Mouse (Mus musculus) forebrain, embryonic 13.5 days (tissue): ENCODE measurements around the gene Rexo4. TPM values are rescaled to one million over a fixed set of nuclear protein-coding genes. Genes with fewer than 3 reads are reported as not detected.
A peak's percentile ranks its signal among the peaks of the same experiment; 100 is the strongest.

Source experiments
- ATAC-seq: fragments of 200-750 bp; cut with Nextera tagmentation; 2 replicates; pipeline ENCODE4 v1.8.0; 2017
- H3K27ac ChIP-seq: fragments of 300-500 bp; sonication (generic); 2 replicates; pipeline ENCODE4 v1.5.1; 2015; ENCODE audit warnings: inconsistent platforms, mild to moderate bottlenecking, moderate library complexity
- H3K27me3 ChIP-seq: fragments of 300-500 bp; sonication (generic); 2 replicates; pipeline ENCODE4 v1.6.1; 2015; ENCODE audit warnings: mild to moderate bottlenecking, inconsistent platforms
- H3K36me3 ChIP-seq: fragments of 300-500 bp; sonication (generic); 2 replicates; pipeline ENCODE4 v1.6.1; 2015; ENCODE audit warnings: mild to moderate bottlenecking, inconsistent platforms; ENCODE audit not compliant: poor library complexity, severe bottlenecking
- H3K4me1 ChIP-seq: fragments of 300-500 bp; sonication (generic); 2 replicates; pipeline ENCODE4 v1.6.1; 2015; ENCODE audit warnings: inconsistent platforms
- H3K4me2 ChIP-seq: fragments of 300-500 bp; sonication (generic); 2 replicates; pipeline ENCODE4 v1.6.1; 2015; ENCODE audit warnings: inconsistent platforms, mild to moderate bottlenecking, moderate library complexity
- H3K4me3 ChIP-seq: fragments of 300-500 bp; sonication (generic); 2 replicates; pipeline ENCODE4 v1.5.1; 2015; ENCODE audit warnings: mild to moderate bottlenecking, inconsistent platforms
- H3K9ac ChIP-seq: fragments of 300-500 bp; sonication (generic); 2 replicates; pipeline ENCODE4 v1.6.1; 2015; ENCODE audit warnings: mild to moderate bottlenecking, inconsistent platforms
- H3K9me3 ChIP-seq: fragments of 300-500 bp; sonication (generic); replicated peaks from 2 replicates; pipeline ENCODE4 v1.6.1; 2016; ENCODE audit warnings: inconsistent platforms
- WGBS: fragments of 180-500 bp; shearing (Covaris S2); methylation state at CpG from one replicate; pipeline ENCODE4 v1.1.7; 2015; 5-methylcytosine and 5-hydroxymethylcytosine counted together
- polyA plus RNA-seq: library from polyadenylated mRNA; unstranded; fragments of >200 nt; fragmentation: Nextera tagmentation; extraction: Ambion mirVana; gene quantifications from 2 replicates; pipeline ENCODE4 v1.2.1, GENCODE M21; 2015

Gene Rexo4
- polyA plus RNA-seq, 1 experiment from 2014 or later, result 39.5 TPM

DNA sequence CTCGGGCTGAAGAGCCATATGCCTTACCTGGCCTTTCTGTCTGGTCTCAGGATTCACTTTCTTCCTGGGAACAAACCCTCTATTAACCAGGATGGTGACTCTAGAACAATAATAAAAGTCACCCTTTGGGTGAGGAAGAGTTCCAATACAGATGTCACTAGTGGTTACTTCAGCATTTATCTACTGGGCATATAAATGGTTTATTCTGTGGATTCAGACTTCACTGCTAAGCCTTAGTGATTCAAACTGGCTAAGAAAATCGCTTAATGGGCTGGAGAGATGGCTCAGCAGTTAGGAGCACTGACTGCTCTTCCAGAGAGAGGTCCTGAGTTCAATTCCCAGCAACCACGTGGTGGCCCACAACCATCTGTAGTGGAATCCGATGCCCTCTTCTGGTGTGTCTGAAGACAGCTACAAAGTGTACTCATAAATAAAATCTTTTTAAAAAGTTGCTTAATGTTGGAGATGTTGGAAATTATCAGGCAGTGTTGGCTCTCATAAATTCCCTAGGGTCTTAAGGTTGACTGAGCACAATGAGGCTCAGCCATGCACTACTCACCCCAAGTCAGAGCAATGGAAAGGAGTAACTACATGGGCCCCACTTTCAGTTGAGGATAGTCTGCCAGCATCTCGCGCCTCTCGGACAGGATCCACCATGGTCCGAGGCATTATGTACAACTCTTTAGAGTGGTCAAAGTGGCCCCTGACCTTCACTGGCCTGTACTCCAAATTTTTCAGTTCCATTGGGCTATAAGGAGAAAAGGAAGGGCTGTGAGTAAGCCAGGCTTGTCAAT lies 49.8 kb downstream of the Rexo4 start:
- WGBS, result 62% methylated on average over 8 of the region's 8 CpGs
- Histone ChIP-seq H3K9ac (0 out of 2 replicates have a peak overlapping the region, but pooled peaks have one; percentile 84), H3K27me3 (no peaks in the 10 kb centered on the region), H3K4me1 (peaks cover 57% of the 10 kb centered on the region), H3K27ac (no peak overlapping the region), H3K4me2 (peak overlapping the region; percentile 17; the same call in 1 of the 2 replicates), H3K9me3 (no peaks in the 10 kb centered on the region), H3K4me3 (no peak overlapping the region), H3K36me3 (peaks cover 55% of the 10 kb centered on the region)
- no peak for ATAC-seq

- H3K9me3 ChIP-seq, result no peaks in the 10 kb centered on the region
- WGBS, result 84% methylated on average over 17 of the region's 17 CpGs
- no peak overlapping the region for H3K4me2 ChIP-seq
- H3K36me3 ChIP-seq, result peaks cover 49% of the 10 kb centered on the region
- no peak overlapping the region for H3K9ac ChIP-seq
- no peaks in the 10 kb centered on the region for H3K27me3 ChIP-seq
- no peak for ATAC-seq
- H3K27ac ChIP-seq, result no peak overlapping the region
- H3K4me3 ChIP-seq, result no peak overlapping the region
- peaks cover 65% of the 10 kb centered on the region for H3K4me1 ChIP-seq
Measured at GRCm38 (mm10) chr2:26913416-26914147, 50.6 kb downstream of the Rexo4 start.

GRCm38 (mm10) chr2:26912253-26912770 lies 51.9 kb downstream of the Rexo4 start:
- Histone ChIP-seq H3K4me2 (peak overlapping the region; percentile 100), H3K4me3 (peak overlapping the region; percentile 90), H3K9ac (peak overlapping the region; percentile 98), H3K36me3 (peaks cover 49% of the 10 kb centered on the region), H3K27me3 (no peaks in the 10 kb centered on the region), H3K9me3 (no peaks in the 10 kb centered on the region), H3K27ac (no peak overlapping the region), H3K4me1 (peaks cover 64% of the 10 kb centered on the region)
- ATAC-seq, result no peak
- 69% methylated on average over 5 of the region's 5 CpGs for WGBS

DNA sequence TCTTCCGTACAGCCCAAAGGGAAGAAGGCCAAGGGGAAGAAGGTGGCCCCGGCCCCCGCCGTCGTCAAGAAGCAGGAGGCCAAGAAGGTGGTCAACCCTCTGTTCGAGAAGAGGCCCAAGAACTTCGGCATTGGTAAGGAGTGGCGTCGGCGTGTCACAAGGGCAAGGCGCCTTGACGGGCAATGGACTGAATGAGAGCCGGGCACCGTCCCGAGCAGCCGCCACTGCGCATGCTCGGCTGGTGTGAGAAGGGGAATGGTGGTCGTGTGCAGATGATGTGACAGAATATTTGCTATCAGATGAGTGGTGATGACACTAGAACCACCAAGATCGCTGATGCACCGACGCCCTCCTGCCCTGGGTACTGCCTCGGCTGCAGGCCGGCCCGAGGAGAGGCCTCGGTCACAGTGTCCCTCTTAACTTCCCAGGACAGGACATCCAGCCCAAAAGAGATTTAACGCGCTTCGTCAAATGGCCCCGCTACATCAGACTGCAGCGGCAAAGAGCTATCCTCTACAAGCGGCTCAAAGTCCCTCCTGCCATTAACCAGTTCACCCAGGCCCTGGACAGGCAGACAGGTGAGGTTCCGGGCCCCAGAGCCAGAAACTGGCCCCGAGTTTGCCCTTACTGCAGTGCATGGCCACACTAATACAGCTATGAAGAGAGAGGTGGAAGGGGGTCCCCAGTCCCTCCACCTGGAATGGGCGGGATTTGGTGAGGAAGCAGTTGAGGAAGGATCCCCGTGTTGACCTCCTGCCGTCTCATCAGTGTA lies 53.0 kb downstream of the Rexo4 start:
- H3K27me3 ChIP-seq, result no peaks in the 10 kb centered on the region
- H3K4me1 ChIP-seq, result peaks cover 55% of the 10 kb centered on the region
- peak overlapping the region; percentile 95 for H3K27ac ChIP-seq
- peak overlapping the region; percentile 98 for H3K9ac ChIP-seq
- peak overlapping the region; percentile 100 for H3K4me2 ChIP-seq
- WGBS, result under 1% methylated on average over 37 of the region's 37 CpGs
- H3K9me3 ChIP-seq, result no peaks in the 10 kb centered on the region
- ATAC-seq, result peak; percentile 57
- peak overlapping the region; percentile 90 for H3K4me3 ChIP-seq
- H3K36me3 ChIP-seq, result peaks cover 60% of the 10 kb centered on the region

DNA sequence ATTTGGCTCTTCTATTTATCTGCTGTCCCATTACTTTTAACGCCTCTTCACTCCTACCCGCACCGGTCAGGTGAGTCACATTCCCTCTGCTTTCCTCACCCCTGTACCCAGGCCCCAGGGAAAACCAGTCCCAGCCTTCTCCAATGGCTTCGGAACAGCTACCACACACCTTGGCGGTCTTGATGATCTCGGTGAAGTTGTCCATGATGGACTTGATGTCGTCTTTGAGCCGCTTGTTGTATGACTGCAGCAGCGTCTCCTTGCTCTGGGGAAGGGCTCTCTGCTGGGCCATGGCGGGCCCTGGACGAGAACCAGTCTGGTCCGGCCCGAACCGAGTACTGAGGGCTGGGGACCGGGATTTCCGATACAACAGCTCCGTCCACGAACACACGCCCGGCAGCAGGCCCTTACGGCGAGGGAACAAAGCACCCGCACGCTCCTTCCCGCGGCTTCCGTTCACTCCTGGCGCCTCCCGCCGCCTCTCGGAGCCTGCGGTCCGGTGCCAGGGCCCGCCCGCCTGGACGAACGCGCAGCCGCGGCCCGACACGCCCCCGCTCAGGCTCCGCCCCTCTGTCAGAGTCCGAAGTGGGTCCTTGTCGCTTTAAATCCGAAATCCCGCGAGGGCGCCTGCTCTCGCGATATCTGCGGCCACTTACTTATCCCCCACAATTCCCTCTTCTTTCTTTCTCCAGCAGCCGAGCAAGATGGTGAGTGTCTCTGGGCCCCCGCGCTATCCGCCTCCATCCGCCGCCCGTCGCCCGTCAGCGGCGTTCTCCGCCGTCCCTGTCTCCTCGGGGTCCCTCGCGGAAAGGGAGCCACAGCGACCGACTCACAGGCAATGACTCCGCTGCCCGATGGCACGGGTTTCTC lies 53.8 kb downstream of the Rexo4 start, which contains the start of the genes Med22 and Rpl7a:
Gene Med22 (minus strand): TSS at position 554 of the 870 bp plus-strand sequence.
Gene Rpl7a (plus strand): TSS at position 641 of the 870 bp plus-strand sequence.
- no peaks in the 10 kb centered on the region for H3K27me3 ChIP-seq
- peak within 1 kb of the TSS; percentile 98 for H3K9ac ChIP-seq
- H3K4me2 ChIP-seq, result peak within 1 kb of the TSS; percentile 100
- under 1% methylated on average over 71 of the region's 74 CpGs for WGBS
- peak; percentile 92 for ATAC-seq
- H3K27ac ChIP-seq, result peak within 1 kb of the TSS; percentile 95
- no peaks in the 10 kb centered on the region for H3K9me3 ChIP-seq
- peaks cover 68% of the 10 kb centered on the region for H3K36me3 ChIP-seq
- peak within 1 kb of the TSS; percentile 90 for H3K4me3 ChIP-seq
- peaks cover 49% of the 10 kb centered on the region for H3K4me1 ChIP-seq

DNA sequence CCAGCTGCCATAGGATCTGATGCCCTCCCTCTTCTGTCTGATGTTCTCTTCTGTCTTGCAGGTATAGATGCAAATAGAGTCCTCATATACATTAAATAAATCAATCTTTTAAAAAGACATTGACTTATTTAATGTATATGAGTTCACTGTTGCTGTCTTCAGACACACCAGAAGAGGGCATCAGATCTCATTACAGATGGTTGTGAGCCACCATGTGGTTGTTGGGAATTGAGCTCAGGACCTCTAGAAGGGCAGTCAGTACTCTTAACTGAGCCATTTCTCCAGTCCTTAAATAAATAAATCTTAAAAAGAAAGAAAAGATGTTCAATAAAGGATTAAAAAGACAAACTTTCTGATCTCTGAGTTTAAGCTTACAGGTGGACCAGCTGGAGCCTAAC lies 54.8 kb downstream of the Rexo4 start:
- peak overlapping the region; percentile 90 for H3K9ac ChIP-seq
- H3K4me3 ChIP-seq, result peak overlapping the region; percentile 90
- peak overlapping the region; percentile 86 for H3K4me2 ChIP-seq
- peak overlapping the region; percentile 95 for H3K27ac ChIP-seq
- H3K9me3 ChIP-seq, result no peaks in the 10 kb centered on the region
- no peaks in the 10 kb centered on the region for H3K27me3 ChIP-seq
- H3K36me3 ChIP-seq, result peaks cover 73% of the 10 kb centered on the region
- H3K4me1 ChIP-seq, result peaks cover 42% of the 10 kb centered on the region
- no peak for ATAC-seq

DNA sequence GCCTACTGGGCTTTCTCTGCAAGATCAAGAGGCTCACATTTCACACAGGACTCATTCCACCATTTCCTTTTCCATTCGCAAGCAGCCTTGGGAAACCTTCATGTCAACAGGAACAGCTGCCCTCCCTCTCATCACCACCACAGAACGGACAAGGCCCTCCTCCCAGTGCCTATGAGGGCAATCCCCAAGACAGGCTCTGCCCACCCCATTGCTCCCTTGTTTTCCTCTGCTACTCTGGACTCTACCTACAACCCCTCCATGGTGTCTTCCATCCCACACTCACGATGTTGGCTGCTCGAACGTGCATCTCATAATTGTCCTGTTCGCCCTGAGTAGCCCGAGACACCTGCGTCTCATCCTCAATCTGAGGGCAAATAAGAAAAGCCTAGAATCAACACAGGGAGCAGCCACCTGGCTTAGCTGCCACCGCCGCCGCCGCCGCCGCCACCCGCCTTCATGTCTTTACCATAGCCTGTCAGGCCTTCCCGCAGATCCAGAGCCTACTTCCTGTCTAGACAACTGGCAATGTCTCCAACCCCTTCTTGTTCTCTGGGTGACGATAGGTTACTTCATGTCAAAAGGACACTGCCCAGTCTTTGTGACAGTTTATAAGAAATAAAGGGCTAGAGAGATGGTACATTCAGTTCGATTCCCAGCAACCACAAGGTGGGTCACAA lies 55.3 kb downstream of the Rexo4 start:
- H3K9ac ChIP-seq, result peak overlapping the region; percentile 90
- H3K36me3 ChIP-seq, result peaks cover 70% of the 10 kb centered on the region
- no peaks in the 10 kb centered on the region for H3K9me3 ChIP-seq
- H3K4me1 ChIP-seq, result peaks cover 46% of the 10 kb centered on the region
- 90% methylated on average over 18 of the region's 18 CpGs for WGBS
- no peak for ATAC-seq
- no peaks in the 10 kb centered on the region for H3K27me3 ChIP-seq
- peak overlapping the region; percentile 90 for H3K4me3 ChIP-seq
- H3K4me2 ChIP-seq, result peak overlapping the region; percentile 86
- no peak overlapping the region for H3K27ac ChIP-seq

GRCm38 (mm10) chr2:26907109-26907508 lies 57.1 kb downstream of the Rexo4 start:
- no peak overlapping the region for H3K27ac ChIP-seq
- no peak overlapping the region for H3K9ac ChIP-seq
- H3K36me3 ChIP-seq, result peaks cover 53% of the 10 kb centered on the region
- ATAC-seq, result no peak
- WGBS, result 61% methylated on average over 4 of the region's 4 CpGs
- no peak overlapping the region for H3K4me3 ChIP-seq
- no peak overlapping the region for H3K4me2 ChIP-seq
- H3K4me1 ChIP-seq, result peaks cover 46% of the 10 kb centered on the region
- H3K9me3 ChIP-seq, result no peaks in the 10 kb centered on the region
- H3K27me3 ChIP-seq, result no peaks in the 10 kb centered on the region

DNA sequence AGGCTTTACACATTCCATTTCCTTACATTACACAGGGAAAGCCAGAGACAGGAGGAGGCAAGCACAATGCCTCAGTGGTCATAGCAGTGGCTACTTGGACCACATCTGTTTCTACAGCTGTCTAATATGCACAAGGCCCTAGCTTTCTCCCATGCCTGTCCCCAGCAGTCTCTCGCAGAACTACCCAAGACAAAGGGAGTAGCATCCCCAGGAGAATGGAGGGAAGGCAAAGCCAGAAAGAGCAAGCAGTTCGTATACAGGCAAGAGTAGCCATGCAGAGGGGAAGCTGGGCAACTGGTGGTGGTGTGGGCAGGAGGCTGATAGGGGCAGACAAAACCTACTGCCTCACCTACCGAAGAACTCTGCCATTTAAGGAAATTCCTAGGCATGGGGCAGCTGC lies 57.8 kb downstream of the Rexo4 start:
- 93% methylated on average over 3 of the region's 3 CpGs for WGBS
- Histone ChIP-seq H3K4me1 (peaks cover 46% of the 10 kb centered on the region), H3K36me3 (peaks cover 47% of the 10 kb centered on the region), H3K9me3 (no peaks in the 10 kb centered on the region), H3K27me3 (no peaks in the 10 kb centered on the region), H3K9ac (no peak overlapping the region), H3K4me3 (no peak overlapping the region), H3K4me2 (no peak overlapping the region), H3K27ac (no peak overlapping the region)
- ATAC-seq, result no peak

GRCm38 (mm10) chr2:26905936-26906335 lies 58.2 kb downstream of the Rexo4 start:
- Histone ChIP-seq H3K4me3 (no peak overlapping the region), H3K27ac (no peak overlapping the region), H3K4me1 (peaks cover 50% of the 10 kb centered on the region), H3K27me3 (no peaks in the 10 kb centered on the region), H3K4me2 (no peak overlapping the region), H3K9me3 (no peaks in the 10 kb centered on the region), H3K36me3 (peaks cover 46% of the 10 kb centered on the region), H3K9ac (no peak overlapping the region)
- no peak for ATAC-seq
- WGBS, result 89% methylated on average over 2 of the region's 2 CpGs
